Mouse (Mus musculus) limb, embryonic 13.5 days (tissue): Measurements from ENCODE around the gene H2al1b. TPM values are rescaled to one million over a fixed set of nuclear protein-coding genes. Genes with fewer than 3 reads are reported as not detected.
"Not testable (repeated sequence)": the region's sequence is repeated elsewhere in the genome, so short reads cannot be mapped to it uniquely, and the experiment has no call there.

ENCODE experiments used
- ATAC-seq: fragments of 200-750 bp; cut with Nextera tagmentation; 2 replicates; pipeline ENCODE4 v1.8.0; 2017; ENCODE audit warnings: low read depth, moderate number of reproducible peaks, moderate TSS enrichment; ENCODE audit not compliant: low FRiP score
- H3K27ac ChIP-seq: fragments of 300-500 bp; sonication (generic); 2 replicates; pipeline ENCODE4 v1.5.1; 2015; ENCODE audit warnings: inconsistent platforms, mild to moderate bottlenecking, moderate library complexity
- H3K27me3 ChIP-seq: fragments of 300-500 bp; sonication (generic); 2 replicates; pipeline ENCODE4 v1.6.1; 2015; ENCODE audit warnings: mild to moderate bottlenecking, inconsistent platforms
- H3K36me3 ChIP-seq: fragments of 300-500 bp; sonication (generic); 2 replicates; pipeline ENCODE4 v1.6.1; 2015; ENCODE audit warnings: inconsistent platforms, mild to moderate bottlenecking, moderate library complexity
- H3K4me1 ChIP-seq: fragments of 300-500 bp; sonication (generic); 2 replicates; pipeline ENCODE4 v1.6.1; 2015; ENCODE audit warnings: inconsistent platforms
- H3K4me2 ChIP-seq: fragments of 300-500 bp; sonication (generic); replicated peaks from 2 replicates; pipeline ENCODE4 v1.6.1; 2015; ENCODE audit warnings: inconsistent platforms, mild to moderate bottlenecking, moderate library complexity
- H3K4me3 ChIP-seq: fragments of 300-500 bp; sonication (generic); 2 replicates; pipeline ENCODE4 v1.5.1; 2015; ENCODE audit warnings: moderate library complexity, mild to moderate bottlenecking, inconsistent platforms
- H3K9ac ChIP-seq: fragments of 300-500 bp; sonication (generic); 2 replicates; pipeline ENCODE4 v1.6.1; 2015; ENCODE audit warnings: mild to moderate bottlenecking, inconsistent platforms
- H3K9me3 ChIP-seq: fragments of 300-500 bp; sonication (generic); 2 replicates; pipeline ENCODE4 v1.6.1; 2016; ENCODE audit warnings: inconsistent platforms
- WGBS: fragments of 180-500 bp; shearing (Covaris S2); methylation state at CpG from one replicate; pipeline ENCODE4 v1.1.7; 2015; 5-methylcytosine and 5-hydroxymethylcytosine counted together
- polyA plus RNA-seq: library from polyadenylated mRNA; unstranded; fragments of >200 nt; fragmentation: Nextera tagmentation; extraction: Ambion mirVana; gene quantifications from 2 replicates; pipeline ENCODE4 v1.2.1, GENCODE M21; 2015

H2al1b gene
- not detected in 2 replicates for polyA plus RNA-seq

GRCm38 (mm10) chrX:11302132-11302531, at the start of gene H2al1b:
Gene H2al1b (plus strand): TSS chrX:11302432.
- not testable (repeated sequence) for ATAC-seq, H3K27me3 ChIP-seq, H3K4me1 ChIP-seq, H3K9ac ChIP-seq, H3K4me3 ChIP-seq, H3K4me2 ChIP-seq, H3K9me3 ChIP-seq, H3K36me3 ChIP-seq, H3K27ac ChIP-seq
- 94% methylated on average over 1 of the region's 3 CpGs for WGBS

DNA sequence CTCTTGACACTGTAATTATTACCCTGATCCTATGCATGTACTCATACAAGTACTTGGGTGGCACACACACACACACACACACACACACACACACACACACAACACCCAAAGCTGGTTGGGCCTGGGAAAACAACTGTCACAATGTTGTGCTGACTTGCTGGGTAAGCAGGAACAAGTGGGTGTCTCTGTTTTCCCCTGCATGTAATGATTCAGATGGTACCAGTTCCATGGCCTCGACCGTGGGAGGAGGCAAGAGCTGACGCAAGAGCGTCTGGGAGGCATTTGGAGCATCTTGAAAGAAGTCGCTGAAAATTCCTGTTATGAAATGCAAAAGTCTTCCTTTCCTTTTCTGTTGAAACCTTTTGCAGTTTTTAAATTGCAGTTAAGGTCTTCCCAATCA, 48.2 kb upstream of the H2al1b start:
- 46% methylated on average over 5 of the region's 5 CpGs for WGBS
- H3K9me3 ChIP-seq, result no peaks in the 10 kb centered on the region
- H3K36me3 ChIP-seq, result no peaks in the 10 kb centered on the region
- H3K4me1 ChIP-seq, result peaks cover 20% of the 10 kb centered on the region
- H3K9ac ChIP-seq, result no peak overlapping the region
- no peak overlapping the region for H3K27ac ChIP-seq
- no peak for ATAC-seq
- peaks cover 45% of the 10 kb centered on the region for H3K27me3 ChIP-seq
- no peak overlapping the region for H3K4me2 ChIP-seq
- no peak overlapping the region for H3K4me3 ChIP-seq

DNA sequence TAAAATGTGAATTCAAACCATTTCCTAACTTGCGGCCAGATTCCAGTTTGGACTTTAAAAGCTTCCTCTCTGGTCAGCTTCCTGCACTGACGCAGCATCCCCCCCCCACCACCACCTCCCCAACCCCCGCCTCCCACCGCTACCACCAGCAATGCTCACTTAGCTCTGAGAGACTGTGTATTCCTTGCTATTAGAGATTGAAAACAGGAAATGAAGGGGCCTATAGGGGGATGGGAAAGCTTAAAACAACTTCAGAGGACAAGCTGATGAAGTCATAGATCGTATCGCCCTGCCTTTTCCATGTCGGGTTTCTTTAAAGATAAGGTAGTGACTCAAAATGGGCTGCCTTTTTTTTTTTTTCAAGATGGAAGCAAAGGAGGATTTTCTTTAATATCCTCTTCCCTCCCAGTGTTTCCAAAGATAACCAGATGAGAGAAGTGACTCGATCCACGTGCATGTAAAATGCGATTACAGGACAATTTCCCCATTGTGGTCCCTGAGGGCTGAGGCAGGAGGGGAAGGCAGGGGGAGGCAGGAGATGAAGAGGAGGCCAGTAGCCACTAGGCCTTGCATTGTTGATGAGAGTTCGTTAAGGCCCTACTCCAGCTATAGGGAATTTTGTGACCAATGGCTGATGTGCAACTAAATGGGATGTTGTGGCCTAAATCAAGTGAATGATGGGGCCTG, 47.6 kb upstream of the H2al1b start:
- H3K9ac ChIP-seq, result no peak overlapping the region
- no peak overlapping the region for H3K4me2 ChIP-seq
- no peaks in the 10 kb centered on the region for H3K9me3 ChIP-seq
- H3K27me3 ChIP-seq, result peaks cover 45% of the 10 kb centered on the region
- H3K27ac ChIP-seq, result 0 out of 2 replicates have a peak overlapping the region, but pooled peaks have one; percentile 52
- 24% methylated on average over 11 of the region's 11 CpGs for WGBS
- ATAC-seq, result no peak
- no peaks in the 10 kb centered on the region for H3K36me3 ChIP-seq
- peaks cover 20% of the 10 kb centered on the region for H3K4me1 ChIP-seq
- no peak overlapping the region for H3K4me3 ChIP-seq

GRCm38 (mm10) chrX:11255564-11256360, 46.5 kb upstream of the H2al1b start:
- Histone ChIP-seq H3K4me3 (no peak overlapping the region), H3K9ac (no peak overlapping the region), H3K9me3 (no peaks in the 10 kb centered on the region), H3K27me3 (peaks cover 46% of the 10 kb centered on the region), H3K36me3 (no peaks in the 10 kb centered on the region), H3K27ac (peak overlapping the region; percentile 52; the same call in 1 of the 2 replicates), H3K4me2 (no peak overlapping the region), H3K4me1 (peaks cover 17% of the 10 kb centered on the region)
- 30% methylated on average over 8 of the region's 8 CpGs for WGBS
- peak; percentile 57 for ATAC-seq

GRCm38 (mm10) chrX:11264918-11265317, 37.3 kb upstream of the H2al1b start:
- no peak overlapping the region for H3K4me3 ChIP-seq
- no peak for ATAC-seq
- 51% methylated on average over 8 of the region's 8 CpGs for WGBS
- no peak overlapping the region for H3K27ac ChIP-seq
- peaks cover 46% of the 10 kb centered on the region for H3K27me3 ChIP-seq
- peaks cover 24% of the 10 kb centered on the region; the same call in 1 of the 2 replicates for H3K4me1 ChIP-seq
- H3K4me2 ChIP-seq, result no peak overlapping the region
- H3K36me3 ChIP-seq, result no peaks in the 10 kb centered on the region
- no peaks in the 10 kb centered on the region for H3K9me3 ChIP-seq
- no peak overlapping the region for H3K9ac ChIP-seq

- H3K36me3 ChIP-seq, result no peaks in the 10 kb centered on the region
- no peak overlapping the region for H3K9ac ChIP-seq
- WGBS, result 46% methylated on average over 7 of the region's 7 CpGs
- ATAC-seq, result peak; percentile 84
- H3K27ac ChIP-seq, result no peak overlapping the region
- H3K4me2 ChIP-seq, result no peak overlapping the region
- H3K27me3 ChIP-seq, result peaks cover 49% of the 10 kb centered on the region
- no peaks in the 10 kb centered on the region for H3K9me3 ChIP-seq
- no peak overlapping the region for H3K4me3 ChIP-seq
- H3K4me1 ChIP-seq, result peaks cover 24% of the 10 kb centered on the region; the same call in 1 of the 2 replicates
These were observed 34.4 kb upstream of the H2al1b start for GRCm38 (mm10) chrX:11267791-11268190.

- no peak for ATAC-seq
These were observed 33.2 kb upstream of the H2al1b start for GRCm38 (mm10) chrX:11269074-11269473.

DNA sequence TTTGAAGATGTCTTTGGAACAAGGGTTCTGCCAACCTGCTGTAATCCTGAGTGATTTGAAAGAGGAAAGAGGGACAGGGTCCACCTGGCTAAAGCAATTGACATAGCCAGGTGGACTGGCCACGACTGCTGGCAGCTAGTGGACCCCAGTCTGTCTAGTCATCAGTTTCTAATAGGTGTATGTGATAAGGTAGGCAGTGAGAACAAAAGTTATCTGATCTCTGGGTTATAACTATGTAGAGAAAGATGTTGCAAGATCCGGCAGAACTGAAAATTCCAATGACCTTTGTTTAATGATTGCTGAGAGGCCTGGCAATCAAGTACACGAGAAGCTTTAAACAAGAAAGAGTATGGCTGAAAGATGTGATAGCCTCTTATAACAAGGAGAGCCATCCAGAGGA, 29.0 kb upstream of the H2al1b start:
- H3K4me3 ChIP-seq, result no peak overlapping the region
- peaks cover 2% of the 10 kb centered on the region; the same call in 1 of the 2 replicates for H3K4me1 ChIP-seq
- ATAC-seq, result no peak
- no peak overlapping the region for H3K4me2 ChIP-seq
- WGBS, result 75% methylated on average over 3 of the region's 3 CpGs
- no peaks in the 10 kb centered on the region for H3K9me3 ChIP-seq
- no peak overlapping the region for H3K9ac ChIP-seq
- no peaks in the 10 kb centered on the region for H3K36me3 ChIP-seq
- peaks cover 39% of the 10 kb centered on the region; the same call in 1 of the 2 replicates for H3K27me3 ChIP-seq
- H3K27ac ChIP-seq, result no peak overlapping the region

More at GRCm38 (mm10) chrX:11269074-11269473, 33.2 kb upstream of the H2al1b start:
- Histone ChIP-seq H3K9me3 (no peaks in the 10 kb centered on the region), H3K27ac (no peak overlapping the region), H3K36me3 (no peaks in the 10 kb centered on the region), H3K9ac (no peak overlapping the region), H3K4me1 (peaks cover 24% of the 10 kb centered on the region; the same call in 1 of the 2 replicates), H3K27me3 (peaks cover 54% of the 10 kb centered on the region), H3K4me2 (no peak overlapping the region), H3K4me3 (no peak overlapping the region)
- WGBS, result 84% methylated on average over 3 of the region's 3 CpGs

- Histone ChIP-seq H3K36me3 (no peaks in the 10 kb centered on the region), H3K4me1 (no peaks in the 10 kb centered on the region), H3K9me3 (no peaks in the 10 kb centered on the region), H3K27ac (no peak overlapping the region), H3K9ac (no peak overlapping the region), H3K4me3 (no peak overlapping the region), H3K27me3 (peaks cover 27% of the 10 kb centered on the region; the same call in 1 of the 2 replicates), H3K4me2 (no peak overlapping the region)
- ATAC-seq, result no peak
- WGBS, result 82% methylated on average over 6 of the region's 6 CpGs
These were observed 25.1 kb upstream of the H2al1b start for GRCm38 (mm10) chrX:11277083-11277482.

DNA sequence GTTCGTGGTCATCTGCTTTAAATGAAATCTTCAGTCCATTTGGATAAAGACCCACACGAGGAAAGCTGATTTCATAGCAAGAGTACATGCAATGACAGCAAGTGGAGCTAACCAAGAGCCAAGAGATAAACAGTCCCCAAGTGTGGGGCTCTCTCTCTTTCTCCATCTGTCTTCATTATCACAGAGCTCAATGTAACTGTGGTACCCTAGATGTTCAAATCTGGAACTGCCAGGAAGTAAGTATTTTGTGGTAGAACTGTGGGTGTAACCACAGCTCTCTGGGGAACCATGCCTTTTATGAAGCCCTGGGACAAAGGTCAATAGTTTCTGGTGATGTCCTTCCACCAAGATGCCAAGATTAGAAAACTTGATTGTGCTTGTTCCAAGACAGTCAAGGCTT, 21.5 kb upstream of the H2al1b start:
- WGBS, result 65% methylated on average over 2 of the region's 2 CpGs
- Histone ChIP-seq H3K27ac (no peak overlapping the region), H3K27me3 (peaks cover 20% of the 10 kb centered on the region; the same call in 1 of the 2 replicates), H3K4me2 (no peak overlapping the region), H3K36me3 (no peaks in the 10 kb centered on the region), H3K4me1 (no peaks in the 10 kb centered on the region), H3K4me3 (no peak overlapping the region), H3K9me3 (no peaks in the 10 kb centered on the region), H3K9ac (no peak overlapping the region)
- no peak for ATAC-seq

DNA sequence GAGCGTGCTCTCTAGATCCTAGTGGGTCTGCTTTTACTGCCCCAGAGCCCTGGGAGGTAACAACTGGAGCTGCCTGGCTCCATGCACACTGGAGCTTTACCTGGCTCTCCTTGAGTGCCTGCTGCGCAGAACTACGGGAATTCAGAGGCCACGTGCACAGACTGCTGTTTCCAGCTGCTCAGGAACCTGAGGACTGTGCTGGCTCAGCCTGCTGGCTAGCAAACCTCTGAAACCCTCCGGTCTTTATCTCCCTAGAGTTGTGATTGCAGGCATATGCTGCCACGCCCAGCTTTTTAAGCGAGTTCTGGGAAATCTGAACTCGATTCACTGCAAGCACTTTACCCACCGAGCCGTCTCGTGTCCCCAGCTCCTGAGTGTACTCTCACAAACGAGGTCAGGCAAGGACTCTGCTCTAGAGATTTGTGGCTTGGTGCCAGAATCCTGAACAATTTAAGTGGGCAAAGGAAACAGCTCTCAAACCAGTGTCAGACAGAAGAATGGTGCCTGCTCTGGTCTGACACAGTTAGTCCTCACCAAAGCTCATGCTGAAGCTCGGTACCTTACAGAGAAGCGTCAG, 13.8 kb upstream of the H2al1b start:
- H3K27me3 ChIP-seq, result peaks cover 34% of the 10 kb centered on the region; the same call in 1 of the 2 replicates

GRCm38 (mm10) chrX:11289244-11289643, 13.0 kb upstream of the H2al1b start:
- ATAC-seq, result no peak
- WGBS, result 78% methylated on average over 4 of the region's 4 CpGs

More for the DNA sequence above, 13.8 kb upstream of the H2al1b start:
- Histone ChIP-seq H3K4me3 (no peak overlapping the region), H3K9ac (no peak overlapping the region), H3K27ac (no peak overlapping the region), H3K4me1 (no peaks in the 10 kb centered on the region), H3K36me3 (no peaks in the 10 kb centered on the region), H3K4me2 (no peak overlapping the region), H3K9me3 (no peaks in the 10 kb centered on the region)
- no peak for ATAC-seq
- WGBS, result 56% methylated on average over 14 of the region's 14 CpGs

More at GRCm38 (mm10) chrX:11289244-11289643, 13.0 kb upstream of the H2al1b start:
- peaks cover 39% of the 10 kb centered on the region; the same call in 1 of the 2 replicates for H3K27me3 ChIP-seq
- no peaks in the 10 kb centered on the region for H3K36me3 ChIP-seq
- no peak overlapping the region for H3K4me3 ChIP-seq
- H3K4me2 ChIP-seq, result no peak overlapping the region
- H3K4me1 ChIP-seq, result no peaks in the 10 kb centered on the region
- no peaks in the 10 kb centered on the region for H3K9me3 ChIP-seq
- H3K27ac ChIP-seq, result no peak overlapping the region
- no peak overlapping the region for H3K9ac ChIP-seq
